Mouse (Mus musculus): ENCODE results near the gene Syt1. TPM values are rescaled to one million over a fixed set of nuclear protein-coding genes. Genes with fewer than 3 reads are reported as not detected.
A peak's percentile ranks its signal among the peaks of the same experiment; 100 is the strongest.

The Syt1 gene
- total RNA-seq, 4 experiments from 2014 or later = 12.3 to 26.7 (median 17.9) TPM

- no peak for DNase-seq
These were observed 372.7 kb downstream of the Syt1 start for GRCm38 (mm10) chr10:108638095-108638494.

DNA sequence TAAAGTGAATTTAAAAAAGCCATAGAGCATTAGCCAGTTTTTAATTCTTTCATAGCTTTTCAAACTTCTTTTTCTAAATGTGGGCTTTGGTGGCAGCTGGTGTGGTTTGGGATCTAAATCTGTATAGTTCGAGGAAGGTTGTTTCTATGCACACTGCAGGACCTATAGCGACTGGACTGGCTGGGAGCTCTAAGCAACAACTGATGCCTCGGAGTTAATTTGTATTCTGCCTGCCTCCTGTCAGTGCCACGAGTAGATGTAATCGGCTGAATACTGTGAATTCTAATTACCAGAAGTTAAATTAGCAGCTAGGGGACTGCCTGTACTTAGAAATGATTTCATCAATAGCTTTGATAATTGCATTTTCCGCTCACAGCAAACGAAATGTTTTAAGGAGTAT is 374.7 kb downstream of the Syt1 start:
- DNase-seq = no peak

GRCm38 (mm10) chr10:108635616-108636015 is 375.2 kb downstream of the Syt1 start:
- DNase-seq = no peak

GRCm38 (mm10) chr10:108630841-108631240 is 379.9 kb downstream of the Syt1 start:
- no peak for DNase-seq

GRCm38 (mm10) chr10:108626404-108626803 is 384.4 kb downstream of the Syt1 start:
- no peak for DNase-seq

DNA sequence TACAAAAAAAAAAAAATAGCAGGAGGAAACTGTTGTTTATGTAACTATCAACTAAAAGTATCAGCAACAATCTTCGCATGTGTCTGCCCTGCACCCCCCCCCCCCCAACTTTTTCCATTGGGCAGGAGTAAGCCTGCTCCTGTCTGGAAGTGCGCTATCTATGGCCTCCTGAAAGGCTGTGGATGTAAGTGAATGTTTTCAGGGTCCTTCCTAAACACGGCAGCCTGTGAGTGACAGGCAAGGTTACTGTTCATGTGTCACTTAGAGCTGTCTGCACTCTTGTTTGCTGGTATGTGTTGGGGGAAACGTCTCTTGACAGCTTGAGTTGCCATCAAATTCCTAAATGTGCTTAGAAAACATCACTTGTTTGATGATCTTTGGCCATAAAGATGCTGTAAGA is 387.8 kb downstream of the Syt1 start:
- DNase-seq = no peak

- no peak for DNase-seq
These were observed 390.9 kb downstream of the Syt1 start for GRCm38 (mm10) chr10:108619861-108620260.

DNA sequence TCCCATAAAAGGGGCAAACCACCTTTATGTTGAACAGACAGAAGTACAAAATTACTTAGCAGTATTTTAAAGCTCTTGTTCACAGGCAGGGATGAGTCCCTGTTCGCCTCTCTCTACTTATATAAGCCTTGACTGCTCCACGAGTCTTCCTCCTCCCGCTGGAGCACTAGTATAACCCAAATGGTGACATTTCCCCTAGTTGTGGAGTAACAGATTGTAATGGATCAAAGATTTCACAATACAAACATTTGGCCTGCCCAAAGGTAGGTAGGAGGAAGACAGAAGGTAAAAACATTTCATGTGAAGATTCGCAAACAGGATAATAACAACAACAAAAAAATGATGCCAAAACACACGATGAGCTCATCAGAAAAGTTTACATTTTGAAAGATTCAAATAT is 391.6 kb downstream of the Syt1 start:
- DNase-seq = no peak

DNA sequence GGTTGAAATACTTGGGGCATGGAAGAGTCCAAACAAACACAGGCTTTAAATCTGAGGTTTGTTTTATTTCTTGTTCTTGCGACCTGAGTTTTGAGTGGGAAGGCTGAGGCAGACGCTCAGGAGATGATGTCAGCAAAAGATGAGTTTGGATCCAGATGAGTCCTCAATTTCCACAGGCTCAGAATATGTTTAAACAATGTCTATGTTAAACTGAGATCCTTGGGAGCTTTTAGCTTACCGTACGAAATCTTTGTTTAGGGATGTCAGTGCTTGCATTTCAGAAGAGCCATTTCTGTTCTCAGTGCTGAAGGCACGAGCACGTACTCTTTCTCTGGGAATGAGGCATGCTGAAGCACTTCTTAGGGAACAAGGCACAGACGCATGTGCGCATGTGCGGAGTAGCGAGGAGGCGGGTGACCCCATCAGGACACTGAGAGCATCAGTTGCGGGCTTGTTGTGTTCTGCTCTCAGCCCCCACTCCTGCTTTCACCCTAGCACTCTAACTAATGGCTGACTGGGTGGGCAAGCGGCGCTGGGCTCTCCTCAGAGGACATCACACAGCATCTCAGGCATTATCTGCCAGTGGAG is 400.6 kb downstream of the Syt1 start:
- DNase-seq = no peak

DNA sequence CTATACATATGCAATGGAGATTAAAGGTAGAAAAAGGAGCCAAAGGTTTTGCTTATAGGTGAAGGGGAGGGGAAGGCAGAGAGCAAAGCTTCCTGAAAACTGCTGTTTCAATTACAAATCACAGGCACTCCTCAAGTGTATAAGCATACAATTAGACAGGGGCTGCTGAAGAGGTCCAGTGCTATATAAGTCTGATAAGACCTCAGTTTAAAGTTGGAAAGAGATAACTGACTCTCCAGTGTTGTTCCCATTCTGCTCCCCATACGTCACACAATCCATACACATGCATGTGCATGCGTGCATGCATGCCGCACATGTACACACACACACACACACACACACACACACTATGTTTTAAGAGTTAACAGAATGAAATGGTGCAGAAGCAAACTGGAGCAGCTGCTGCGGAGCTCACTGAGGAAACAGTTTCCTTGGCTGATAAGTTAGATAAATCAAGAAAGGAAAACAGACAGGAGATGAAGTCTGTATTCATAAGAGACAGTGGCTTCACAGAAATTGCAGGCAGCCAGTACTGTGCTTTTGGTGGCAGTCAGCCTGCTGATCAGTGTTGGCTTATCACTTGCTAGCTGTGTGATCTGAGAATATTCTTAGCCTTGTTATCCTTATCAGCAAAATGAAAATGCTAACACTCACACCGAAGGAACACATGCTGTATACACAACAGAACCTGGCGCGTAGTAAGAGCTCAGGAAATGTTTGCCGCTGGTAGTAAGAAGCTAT is 408.9 kb downstream of the Syt1 start:
- no peak for DNase-seq

- no peak for DNase-seq
These were observed 410.1 kb downstream of the Syt1 start for GRCm38 (mm10) chr10:108600693-108601092.

DNA sequence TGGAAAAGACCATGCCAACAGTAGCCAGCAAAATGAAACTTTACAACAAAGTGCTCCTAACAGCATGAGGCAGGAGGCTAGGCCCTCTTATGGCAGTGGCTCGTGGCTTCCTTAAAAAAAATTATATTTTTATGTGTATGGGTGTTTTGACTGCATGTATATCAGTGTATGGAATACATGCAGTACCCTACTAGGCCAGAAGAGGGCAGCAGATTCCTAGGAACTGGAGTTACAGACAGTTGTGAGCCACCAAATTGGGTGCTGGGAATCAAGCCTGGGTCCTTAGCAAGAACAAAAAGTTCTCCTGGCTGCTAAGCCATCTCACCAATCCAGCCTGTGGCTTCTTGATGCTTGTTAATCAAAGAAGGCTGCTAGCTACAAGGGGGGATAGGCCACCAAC is 413.4 kb downstream of the Syt1 start:
- no peak for DNase-seq

- no peak for DNase-seq
These were observed 414.4 kb downstream of the Syt1 start for GRCm38 (mm10) chr10:108596162-108596927.

GRCm38 (mm10) chr10:108589355-108589754 is 421.4 kb downstream of the Syt1 start:
- no peak for DNase-seq

- DNase-seq = no peak
These were observed 421.9 kb downstream of the Syt1 start for GRCm38 (mm10) chr10:108588924-108589323.

DNA sequence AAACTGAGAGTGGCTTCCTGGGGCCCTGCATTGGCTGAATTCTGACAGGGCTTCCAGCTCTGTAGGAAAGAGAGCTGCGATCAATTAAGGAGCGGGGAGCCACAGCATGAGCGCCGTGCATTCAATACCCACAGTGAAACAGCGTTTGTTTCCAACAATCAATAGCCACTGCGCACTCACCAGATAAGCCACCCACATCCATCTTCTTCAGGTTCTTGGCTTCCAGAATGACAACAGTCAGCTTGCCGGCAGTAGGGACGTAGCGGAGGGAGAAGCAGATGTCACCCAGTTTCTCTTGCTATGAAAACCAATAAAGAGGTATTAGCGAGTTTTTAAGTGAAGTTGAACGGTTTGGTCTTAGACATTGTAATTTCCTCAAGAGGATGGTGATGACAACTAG is 427.1 kb downstream of the Syt1 start:
- DNase-seq = no peak

DNA sequence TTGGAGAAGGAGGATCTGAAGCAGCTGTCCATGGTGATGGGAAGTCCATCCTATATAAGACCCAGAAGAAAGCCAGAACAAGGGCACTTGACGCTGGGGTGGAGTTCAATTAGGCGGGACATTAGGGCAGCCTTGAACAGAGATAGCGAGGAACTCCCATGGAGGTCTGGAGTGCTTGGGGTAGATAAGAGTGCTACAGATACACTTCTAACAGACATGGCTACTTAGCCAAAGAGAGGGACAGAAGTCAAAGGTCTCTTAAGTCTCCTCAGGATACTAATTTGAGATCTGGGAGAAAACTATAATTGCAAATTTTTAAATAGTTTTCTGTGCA is 428.4 kb downstream of the Syt1 start:
- no peak for DNase-seq

- peak; percentile 6 for DNase-seq
These were observed 429.0 kb downstream of the Syt1 start for GRCm38 (mm10) chr10:108581555-108582396.

GRCm38 (mm10) chr10:108580786-108581420 is 429.9 kb downstream of the Syt1 start:
- no peak for DNase-seq

GRCm38 (mm10) chr10:108579396-108579795 is 431.4 kb downstream of the Syt1 start:
- no peak for DNase-seq

DNA sequence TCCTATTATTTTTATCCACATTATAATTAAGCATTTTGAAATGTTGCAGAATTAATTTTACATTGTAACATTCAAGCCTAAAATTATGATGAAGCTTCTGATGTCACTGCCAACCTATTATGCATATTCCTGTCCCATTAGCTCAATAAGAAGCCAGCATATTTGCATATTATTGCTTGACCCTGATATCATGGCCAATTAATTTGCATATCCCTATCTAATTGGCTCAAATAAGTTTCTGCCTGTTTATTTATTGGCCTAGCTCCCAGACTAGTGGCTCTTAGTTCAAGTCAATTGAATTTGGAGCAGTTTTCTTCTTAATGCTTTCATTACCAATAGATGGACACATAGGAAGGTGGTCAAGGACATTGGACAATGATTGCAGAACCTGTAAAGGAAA is 433.2 kb downstream of the Syt1 start:
- DNase-seq = no peak

DNA sequence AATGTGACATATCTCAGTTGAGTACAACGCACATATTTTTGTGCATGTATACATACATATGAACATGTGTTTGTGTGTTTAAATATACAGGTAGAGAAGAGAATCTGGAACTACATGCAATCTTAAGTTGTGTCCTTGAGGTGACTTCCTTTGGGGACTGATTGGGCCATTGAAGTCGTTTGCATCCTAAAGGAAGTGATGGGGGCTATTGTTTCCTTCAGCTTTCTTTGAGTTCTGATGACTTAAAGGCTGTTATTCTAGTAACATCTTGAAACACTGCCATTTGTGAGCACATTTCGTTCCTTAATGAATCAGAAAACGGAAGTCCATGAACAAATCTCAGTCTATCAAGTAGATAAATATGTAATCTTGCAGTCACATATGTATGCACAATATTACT is 438.0 kb downstream of the Syt1 start:
- no peak for DNase-seq

Data from adrenal gland, adult 8-10 months (tissue).